8 mouse cellular contexts compared by ENCODE assay signal in genomic region chr2:153444254-153445136, GRCm38 (mm10). TPM values are rescaled to one million over a fixed set of nuclear protein-coding genes. Genes with fewer than 3 reads are reported as not detected.
A peak's percentile ranks its signal among the peaks of the same experiment; 100 is the strongest.
DNase-seq lines count a peak whose midpoint lies in the region; ATAC-seq and TF ChIP-seq lines count a peak whose summit lies in the region.

No protein-coding gene starts in this region.

- H3K27me3 ChIP-seq in forebrain, embryonic 11.5 days (ENCODE audit: control insufficient read depth, insufficient read depth, low read length) = no peaks in the 10 kb centered on the region
- no peaks in the 10 kb centered on the region for H3K27me3 ChIP-seq in lung, postnatal 0 days (replicated peaks; ENCODE audit: insufficient read depth, low read length)

- H3K36me3 ChIP-seq in forebrain, embryonic 11.5 days (ENCODE audit: control insufficient read depth, insufficient read depth, low read length) = no peaks in the 10 kb centered on the region
- no peaks in the 10 kb centered on the region for H3K36me3 ChIP-seq in lung, postnatal 0 days (ENCODE audit: insufficient read depth, low read length)

- 0% methylated on average over 32 of the region's 64 CpGs for WGBS in forebrain, embryonic 11.5 days
- WGBS in lung, postnatal 0 days = under 1% methylated on average over 28 of the region's 64 CpGs

- no peak for TF ChIP-seq CTCF in lung, postnatal 0 days (IDR thresholded peaks at IDR 0.05)

- H3K4me1 ChIP-seq in forebrain, embryonic 11.5 days (replicated peaks; ENCODE audit: control insufficient read depth, insufficient read depth, low read length) = peaks cover 12% of the 10 kb centered on the region; the same call in 1 of the 2 replicates
- peaks cover 30% of the 10 kb centered on the region for H3K4me1 ChIP-seq in lung, postnatal 0 days (ENCODE audit: insufficient read depth, low read depth, low read length)

- H3K4me3 ChIP-seq in forebrain, embryonic 11.5 days (ENCODE audit: low read depth, low read length) = peak overlapping the region; percentile 82
- peak overlapping the region; percentile 98 for H3K4me3 ChIP-seq in lung, postnatal 0 days (ENCODE audit: low read depth, low read length)

- H3K27ac ChIP-seq in forebrain, embryonic 11.5 days (ENCODE audit: low read depth, low read length) = peak overlapping the region; percentile 92
- H3K27ac ChIP-seq in lung, postnatal 0 days (ENCODE audit: low read length) = peak overlapping the region; percentile 95

- intact Hi-C loops in heart, postnatal 10 days (cut with DNase I) = loop anchor here (2.0 kb wide), 1 partner anchor 100 kb away; the partner anchor contains the start of gene Asxl1

- peak; percentile 67 for ATAC-seq in forebrain, embryonic 11.5 days (replicated peaks; ENCODE audit: low FRiP score)
- ATAC-seq in lung, postnatal 0 days = peak; percentile 86

- no peaks in the 10 kb centered on the region for H3K9me3 ChIP-seq in forebrain, embryonic 11.5 days (ENCODE audit: control insufficient read depth, low read length)
- H3K9me3 ChIP-seq in lung, postnatal 0 days (ENCODE audit: low read length) = no peaks in the 10 kb centered on the region

- DNase-seq in CD8-positive naive resting alpha-beta T cell, adult 2 months (ENCODE audit: low read depth in 2 of 2, low spot score in 2 of 2) = peak; percentile 20 to 24
- DNase-seq in adrenal gland, postnatal 4 days (ENCODE audit: low spot score in 2 of 2) = peak; percentile 45 to 50
- DNase-seq in forebrain, embryonic 11.5 days (ENCODE audit: low spot score) = peak; percentile 89
- DNase-seq in heart, postnatal 10 days = peak; percentile 72 to 76
- DNase-seq in kidney, postnatal 4 days = peak; percentile 80 to 87
- peak; percentile 86 for DNase-seq in lung, postnatal 0 days (ENCODE audit: low spot score)
- peak; percentile 65 for DNase-seq in ovary, adult 18-20 months (ENCODE audit: low spot score)
- peak; percentile 40 to 54 for DNase-seq in thymus, postnatal 10 days (ENCODE audit: low spot score in 2 of 2)

- H3K9ac ChIP-seq in forebrain, embryonic 11.5 days (ENCODE audit: low read length) = peak overlapping the region; percentile 88
- H3K9ac ChIP-seq in lung, postnatal 0 days (replicated peaks; ENCODE audit: low read depth) = peak overlapping the region; percentile 72

- no peak for TF ChIP-seq EP300 in lung, postnatal 0 days (IDR thresholded peaks at IDR 0.05)

- peak overlapping the region; percentile 100 for H3K4me2 ChIP-seq in forebrain, embryonic 11.5 days (ENCODE audit: low read depth, low read length, severe bottlenecking)
- H3K4me2 ChIP-seq in lung, postnatal 0 days (replicated peaks; ENCODE audit: low read depth, low read length) = peak overlapping the region; percentile 99

RNA-seq across cellular contexts. Expression of gene 4930404H24Rik, which starts 48.1 kb away (rescaled TPM):
- total RNA-seq in adrenal gland, postnatal 4 days (2021) = not detected
- polyA plus RNA-seq in forebrain, embryonic 11.5 days (2014; fragmentation: Nextera tagmentation; extraction: Ambion mirVana) = not detected in 2 replicates
- total RNA-seq in heart, postnatal 10 days (2021) = not detected
- not detected in 2 replicates for polyA plus RNA-seq in lung, postnatal 0 days (2015; fragmentation: Nextera tagmentation; extraction: Ambion mirVana)

Comparison
In these comparisons a context has a peak if more than half of its experiments do, and no peak if none do; other contexts are left out.
1. Peak in every context shown above with its lines: DNase-seq, ATAC-seq, H3K4me3 ChIP-seq and H3K27ac ChIP-seq.
2. DNase-seq: peak in every context shown above with its lines; median percentile 89 in forebrain, embryonic 11.5 days; 86 in lung, postnatal 0 days; 84 in kidney, postnatal 4 days; 74 in heart, postnatal 10 days; 65 in ovary, adult 18-20 months; 48 in adrenal gland, postnatal 4 days; 47 in thymus, postnatal 10 days; 22 in CD8-positive naive resting alpha-beta T cell, adult 2 months.